Mouse (Mus musculus) cerebellum, adult 9-10 months (tissue): Measurements from ENCODE around the gene Abcb6.

Source experiments
- DNase-seq: peaks from one replicate; pipeline ENCODE4 v3.0.0; 2022

The Abcb6 gene

GRCm38 (mm10) chr1:75142301-75143261, 37.6 kb downstream of the Abcb6 start, which contains the start of the genes Cnppd1 and Retreg2:
Cnppd1 (minus strand) TSS chr1:75142711.
Retreg2 (plus strand) TSS chr1:75142778.
- peak; percentile 96 for DNase-seq

DNA sequence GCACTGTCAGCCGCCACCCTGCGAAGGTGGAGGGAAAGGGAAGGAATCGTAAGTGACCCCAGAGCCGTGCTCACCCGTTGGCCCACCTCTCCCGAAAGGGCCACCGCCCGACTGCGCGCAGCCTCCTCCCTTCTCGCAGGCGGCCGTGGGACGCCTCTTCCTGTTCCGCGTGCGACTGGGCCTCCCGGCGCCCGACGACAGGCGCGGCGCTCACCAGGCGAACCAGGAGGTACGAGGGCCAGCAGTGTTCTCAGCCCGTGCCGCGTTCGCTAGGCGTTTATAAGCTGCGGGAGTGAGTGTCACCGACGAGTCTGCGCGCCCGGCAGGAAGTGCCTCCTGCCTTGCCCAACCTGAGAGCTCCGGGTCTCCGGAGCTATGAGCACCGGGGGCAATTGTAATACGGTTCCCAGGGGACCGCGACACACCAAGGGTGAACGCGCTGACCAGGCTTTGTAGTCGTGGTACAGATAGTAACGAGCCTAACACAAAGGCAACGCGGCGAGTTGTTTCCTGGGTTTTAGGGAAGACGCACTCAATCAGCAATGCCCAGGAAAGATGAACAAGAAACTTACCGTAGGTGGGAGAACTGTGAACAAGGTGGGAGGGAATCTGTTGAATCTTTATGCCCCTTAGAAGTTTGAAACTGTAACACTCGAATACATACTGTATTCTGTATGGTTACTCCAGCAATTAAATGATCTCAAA, 38.6 kb downstream of the Abcb6 start:
- DNase-seq = peak; percentile 53

GRCm38 (mm10) chr1:75140601-75141190, 39.5 kb downstream of the Abcb6 start:
- DNase-seq = no peak

DNA sequence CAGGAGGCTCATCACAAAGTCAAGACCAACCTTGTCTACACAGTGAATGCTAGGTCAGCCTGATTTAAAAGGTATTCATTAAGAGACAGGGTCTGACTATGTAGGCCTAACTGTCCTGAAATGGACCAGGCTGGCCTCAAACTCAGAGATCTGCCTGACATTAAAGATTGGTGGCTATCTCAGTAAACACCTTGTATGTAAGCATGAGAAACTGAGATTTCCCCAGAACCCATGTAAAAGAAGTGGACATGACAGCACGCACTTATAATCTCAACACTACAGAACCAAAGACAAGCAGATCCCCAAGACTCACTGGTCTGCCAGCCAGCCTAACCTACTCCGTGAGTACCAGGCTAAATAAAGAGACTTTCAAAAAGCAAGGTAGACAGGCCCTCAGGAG, 41.7 kb downstream of the Abcb6 start:
- DNase-seq = no peak

GRCm38 (mm10) chr1:75136730-75137129, 43.5 kb downstream of the Abcb6 start:
- DNase-seq = no peak

DNA sequence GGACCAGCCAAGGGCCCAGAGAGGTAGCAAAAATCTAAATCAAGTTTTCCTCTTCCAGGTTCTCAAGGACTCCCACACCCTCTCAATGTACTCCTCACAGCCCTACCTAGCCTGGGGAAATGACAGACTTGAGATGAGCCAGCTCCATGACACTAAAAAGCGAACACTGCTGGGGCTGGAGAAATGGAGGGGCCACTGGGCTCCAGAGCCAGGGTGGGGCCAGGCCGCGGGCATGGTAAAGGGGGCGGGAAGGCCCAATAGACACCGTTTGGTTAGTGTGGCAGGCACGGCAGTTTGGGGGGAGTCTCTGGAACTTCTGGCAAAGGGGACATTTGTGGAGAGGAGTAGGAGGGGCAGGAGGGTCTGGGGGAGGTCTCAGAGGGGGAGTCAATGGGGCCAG, 43.9 kb downstream of the Abcb6 start:
- no peak for DNase-seq

DNA sequence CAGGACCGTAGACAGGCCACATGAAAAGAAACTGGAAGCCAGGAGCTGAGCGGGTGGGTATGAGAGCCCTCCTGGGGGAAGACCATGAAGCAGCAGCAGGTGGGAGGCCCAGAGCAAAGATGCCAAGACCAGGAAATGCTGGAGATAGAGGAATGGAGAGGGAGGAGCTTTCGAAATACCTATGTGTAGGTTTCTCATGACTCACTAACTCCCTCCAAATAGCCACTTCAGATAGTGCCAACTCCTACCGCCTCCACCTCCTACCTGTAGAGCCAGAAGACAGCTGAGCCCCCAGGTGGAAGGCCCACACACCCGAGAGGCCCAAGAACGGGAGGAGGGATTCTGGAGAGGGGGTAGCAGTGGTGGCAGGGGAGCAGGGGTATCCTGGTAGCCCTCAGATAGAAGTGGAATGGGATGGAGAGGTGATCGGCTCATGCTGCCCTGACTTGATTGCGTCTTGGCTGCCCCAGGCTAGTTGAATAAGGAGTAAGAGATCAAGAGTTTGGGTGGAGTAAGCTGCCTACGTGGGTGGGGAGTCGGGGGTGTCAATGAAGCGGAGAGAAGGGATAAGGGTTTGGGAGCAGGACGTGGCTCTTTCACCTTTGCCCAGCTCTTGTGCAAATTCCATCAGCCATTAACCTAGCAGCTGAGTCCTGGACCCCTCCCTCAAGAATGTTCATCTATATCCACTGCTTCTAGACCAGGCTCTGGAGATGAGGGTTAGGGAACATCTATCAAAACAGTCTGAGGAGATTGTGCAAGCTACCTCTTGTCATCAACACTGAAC, 46.6 kb downstream of the Abcb6 start, which contains the start of gene Slc23a3:
Gene Slc23a3, minus strand, starts transcription at position 470 of the 787 bp plus-strand sequence.
- DNase-seq = no peak

- no peak for DNase-seq
These were observed 51.6 kb downstream of the Abcb6 start for GRCm38 (mm10) chr1:75128641-75129040.

- DNase-seq = no peak
These were observed 54.8 kb downstream of the Abcb6 start for GRCm38 (mm10) chr1:75125418-75125817.

GRCm38 (mm10) chr1:75124346-75125321, 55.6 kb downstream of the Abcb6 start, which contains the start of gene Nhej1:
Nhej1 (minus strand) TSS chr1:75125200.
- peak; percentile 96 for DNase-seq

- DNase-seq = no peak
These were observed 58.0 kb downstream of the Abcb6 start for GRCm38 (mm10) chr1:75122211-75122610.
